Mouse (Mus musculus): ENCODE measurements at regions not wholly inside any gene's neighbourhood (a gene's known extent, or its start where the extent isn't known, plus 50 kb on each side); places are given as distances from the start of the nearest gene placed in this dataset.

GRCm38 (mm10) chr15:36898857-36899523, 108.6 kb downstream of the Zfp706 start:
- TF ChIP-seq CTCF (IDR thresholded peaks at IDR 0.05; ENCODE audit: extremely low read depth, insufficient read length, insufficient replicate concordance, low read depth, low read length), result 0 out of 2 replicates have a peak, but pooled peaks have one; percentile 1
- no peak for TF ChIP-seq POLR2A (IDR thresholded peaks at IDR 0.05; ENCODE audit: low read depth, low read length)
- WGBS, result 28% methylated on average over 11 of the region's 11 CpGs
- H3K4me1 ChIP-seq (ENCODE audit: control insufficient read depth, insufficient read depth, insufficient read length, low read length), result peaks cover 46% of the 10 kb centered on the region
- H3K27me3 ChIP-seq (ENCODE audit: control insufficient read depth, insufficient read depth, low read length), result no peaks in the 10 kb centered on the region
- no peaks in the 10 kb centered on the region for H3K36me3 ChIP-seq (ENCODE audit: control insufficient read depth, insufficient read depth, low read length)
- peak overlapping the region; percentile 99 for H3K27ac ChIP-seq (ENCODE audit: insufficient read depth, low read depth, low read length)
- H3K4me3 ChIP-seq (ENCODE audit: low read depth, low read length), result no peak overlapping the region

GRCm38 (mm10) chr15:36898326-36898725, 109.2 kb downstream of the Zfp706 start:
- H3K36me3 ChIP-seq (ENCODE audit: control insufficient read depth, insufficient read depth, low read length), result no peaks in the 10 kb centered on the region
- H3K27ac ChIP-seq (ENCODE audit: insufficient read depth, low read depth, low read length), result peak overlapping the region; percentile 70
- H3K4me1 ChIP-seq (ENCODE audit: control insufficient read depth, insufficient read depth, insufficient read length, low read length), result peaks cover 43% of the 10 kb centered on the region
- H3K4me3 ChIP-seq (ENCODE audit: low read depth, low read length), result no peak overlapping the region
- no peak for TF ChIP-seq CTCF (IDR thresholded peaks at IDR 0.05; ENCODE audit: extremely low read depth, insufficient read length, insufficient replicate concordance, low read depth, low read length)
- no peak for TF ChIP-seq POLR2A (IDR thresholded peaks at IDR 0.05; ENCODE audit: low read depth, low read length)
- no peaks in the 10 kb centered on the region for H3K27me3 ChIP-seq (ENCODE audit: control insufficient read depth, insufficient read depth, low read length)
- WGBS, result 53% methylated on average over 6 of the region's 6 CpGs

- Histone ChIP-seq H3K4me3 (ENCODE audit: low read depth, low read length) (no peak overlapping the region), H3K36me3 (ENCODE audit: control insufficient read depth, insufficient read depth, low read length) (no peaks in the 10 kb centered on the region), H3K4me1 (ENCODE audit: control insufficient read depth, insufficient read depth, insufficient read length, low read length) (peaks cover 34% of the 10 kb centered on the region), H3K27ac (ENCODE audit: insufficient read depth, low read depth, low read length) (no peak overlapping the region), H3K27me3 (ENCODE audit: control insufficient read depth, insufficient read depth, low read length) (no peaks in the 10 kb centered on the region)
- WGBS, result 70% methylated on average over 4 of the region's 4 CpGs
- TF ChIP-seq CTCF (IDR thresholded peaks at IDR 0.05; ENCODE audit: extremely low read depth, insufficient read length, insufficient replicate concordance, low read depth, low read length) (no peak), POLR2A (IDR thresholded peaks at IDR 0.05; ENCODE audit: low read depth, low read length) (no peak)
These were observed 111.3 kb downstream of the Zfp706 start for GRCm38 (mm10) chr15:36896265-36896664.

GRCm38 (mm10) chr15:36895031-36895430, 112.5 kb downstream of the Zfp706 start:
- Histone ChIP-seq H3K36me3 (ENCODE audit: control insufficient read depth, insufficient read depth, low read length) (no peaks in the 10 kb centered on the region), H3K27ac (ENCODE audit: insufficient read depth, low read depth, low read length) (no peak overlapping the region), H3K4me1 (ENCODE audit: control insufficient read depth, insufficient read depth, insufficient read length, low read length) (peaks cover 27% of the 10 kb centered on the region; the same call in 1 of the 2 replicates), H3K4me3 (ENCODE audit: low read depth, low read length) (no peak overlapping the region), H3K27me3 (ENCODE audit: control insufficient read depth, insufficient read depth, low read length) (no peaks in the 10 kb centered on the region)
- TF ChIP-seq CTCF (IDR thresholded peaks at IDR 0.05; ENCODE audit: extremely low read depth, insufficient read length, insufficient replicate concordance, low read depth, low read length) (no peak), POLR2A (IDR thresholded peaks at IDR 0.05; ENCODE audit: low read depth, low read length) (no peak)
- 89% methylated on average over 4 of the region's 4 CpGs for WGBS

GRCm38 (mm10) chr15:36893407-36893969, 114.1 kb downstream of the Zfp706 start:
- H3K4me1 ChIP-seq (ENCODE audit: control insufficient read depth, insufficient read depth, insufficient read length, low read length), result peaks cover 25% of the 10 kb centered on the region; the same call in 1 of the 2 replicates
- H3K27ac ChIP-seq (ENCODE audit: insufficient read depth, low read depth, low read length), result no peak overlapping the region
- no peaks in the 10 kb centered on the region for H3K27me3 ChIP-seq (ENCODE audit: control insufficient read depth, insufficient read depth, low read length)
- H3K36me3 ChIP-seq (ENCODE audit: control insufficient read depth, insufficient read depth, low read length), result no peaks in the 10 kb centered on the region
- WGBS, result 49% methylated on average over 4 of the region's 4 CpGs
- H3K4me3 ChIP-seq (ENCODE audit: low read depth, low read length), result no peak overlapping the region
- TF ChIP-seq CTCF (IDR thresholded peaks at IDR 0.05; ENCODE audit: extremely low read depth, insufficient read length, insufficient replicate concordance, low read depth, low read length) (no peak), POLR2A (IDR thresholded peaks at IDR 0.05; ENCODE audit: low read depth, low read length) (no peak)

GRCm38 (mm10) chr15:36892576-36893205, 114.9 kb downstream of the Zfp706 start:
- 19% methylated on average over 15 of the region's 15 CpGs for WGBS
- H3K4me3 ChIP-seq (ENCODE audit: low read depth, low read length), result peak overlapping the region; percentile 53
- H3K27ac ChIP-seq (ENCODE audit: insufficient read depth, low read depth, low read length), result peak overlapping the region; percentile 81
- H3K4me1 ChIP-seq (ENCODE audit: control insufficient read depth, insufficient read depth, insufficient read length, low read length), result peaks cover 19% of the 10 kb centered on the region; the same call in 1 of the 2 replicates
- no peaks in the 10 kb centered on the region for H3K27me3 ChIP-seq (ENCODE audit: control insufficient read depth, insufficient read depth, low read length)
- no peaks in the 10 kb centered on the region for H3K36me3 ChIP-seq (ENCODE audit: control insufficient read depth, insufficient read depth, low read length)
- TF ChIP-seq CTCF (IDR thresholded peaks at IDR 0.05; ENCODE audit: extremely low read depth, insufficient read length, insufficient replicate concordance, low read depth, low read length) (no peak), POLR2A (IDR thresholded peaks at IDR 0.05; ENCODE audit: low read depth, low read length) (no peak)

- H3K36me3 ChIP-seq (ENCODE audit: control insufficient read depth, insufficient read depth, low read length), result no peaks in the 10 kb centered on the region
- peak overlapping the region; percentile 22; the same call in 1 of the 2 replicates for H3K4me3 ChIP-seq (ENCODE audit: low read depth, low read length)
- peak overlapping the region; percentile 81; the same call in 1 of the 2 replicates for H3K27ac ChIP-seq (ENCODE audit: insufficient read depth, low read depth, low read length)
- TF ChIP-seq CTCF (IDR thresholded peaks at IDR 0.05; ENCODE audit: extremely low read depth, insufficient read length, insufficient replicate concordance, low read depth, low read length), result no peak
- no peak for TF ChIP-seq POLR2A (IDR thresholded peaks at IDR 0.05; ENCODE audit: low read depth, low read length)
- no peaks in the 10 kb centered on the region for H3K27me3 ChIP-seq (ENCODE audit: control insufficient read depth, insufficient read depth, low read length)
- whole genome bisulfite sequencing, result 52% methylated on average over 12 of the region's 12 CpGs
- H3K4me1 ChIP-seq (ENCODE audit: control insufficient read depth, insufficient read depth, insufficient read length, low read length), result peaks cover 12% of the 10 kb centered on the region; the same call in 1 of the 2 replicates
These were observed 115.7 kb downstream of the Zfp706 start for GRCm38 (mm10) chr15:36891851-36892250.
